Comparison of ENCODE assay signal across 25 mouse cellular contexts in genomic region chr6:50585733-50586132, GRCm38 (mm10). TPM values are rescaled to one million over a fixed set of nuclear protein-coding genes. Genes with fewer than 3 reads are reported as not detected.
DNase-seq lines count a peak whose midpoint lies in the region; ATAC-seq lines count a peak whose summit lies in the region.
"Had no signal": no experiment of that assay in that cellular context is flagged by ENCODE, and none has a peak within 500 bp of the region (broad histone marks: within the 10 kb centered on the region; RNA-seq: fewer than 3 reads in every experiment).

No protein-coding gene starts in this region.

- peaks cover 12% of the 10 kb centered on the region for H3K4me1 ChIP-seq in heart, embryonic 10.5 days
- H3K4me1 ChIP-seq in heart, embryonic 12.5 days (replicated peaks) = peaks cover 15% of the 10 kb centered on the region
- H3K4me1 ChIP-seq in heart, embryonic 14.5 days (ENCODE audit: control insufficient read depth in 2 of 2, insufficient read depth in 2 of 2, low read length in 2 of 2) = no peaks in the 10 kb centered on the region
- peaks cover 8% of the 10 kb centered on the region; the same call in 1 of the 2 replicates for H3K4me1 ChIP-seq in limb, embryonic 10.5 days

- 37% methylated on average over 7 of the region's 7 CpGs for WGBS in heart, embryonic 10.5 days
- WGBS in heart, embryonic 12.5 days = 35% methylated on average over 7 of the region's 7 CpGs
- WGBS in heart, embryonic 14.5 days = 37% methylated on average over 7 of the region's 7 CpGs
- WGBS in limb, embryonic 10.5 days = 76% methylated on average over 7 of the region's 7 CpGs

- no peaks in the 10 kb centered on the region for H3K9me3 ChIP-seq in heart, embryonic 10.5 days
- H3K9me3 ChIP-seq in heart, embryonic 12.5 days (replicated peaks) = 0 out of 2 replicates have a peak, but pooled peaks cover 2% of the 10 kb centered on the region
- no peaks in the 10 kb centered on the region for H3K9me3 ChIP-seq in heart, embryonic 14.5 days (ENCODE audit: control insufficient read depth, low read length)
- H3K9me3 ChIP-seq in limb, embryonic 10.5 days (replicated peaks) = no peaks in the 10 kb centered on the region
- H3K9me3 ChIP-seq: embryonic facial prominence, embryonic 10.5 days; embryonic facial prominence, embryonic 12.5 days; G1E had no signal

- H3K4me2 ChIP-seq in heart, embryonic 12.5 days = no peak overlapping the region
- no peak overlapping the region for H3K4me2 ChIP-seq in heart, embryonic 14.5 days (ENCODE audit: low read length)
- H3K4me2 ChIP-seq: embryonic facial prominence, embryonic 12.5 days had no signal

- DNase-seq in heart, embryonic 10.5 days (ENCODE audit: low spot score) = no peak
- DNase-seq in heart, postnatal 25 days (ENCODE audit: low spot score) = no peak
- no peak for DNase-seq in heart, adult 18-20 months
- no peak for DNase-seq in heart, postnatal 14 days
- peak; percentile 70 for DNase-seq in testis, postnatal 14 days (ENCODE audit: low spot score)
- DNase-seq in limb, embryonic 10.5 days (ENCODE audit: low spot score) = no peak
- DNase-seq: adrenal gland, adult 8-10 months; adrenal gland, postnatal 14 days; adrenal gland, postnatal 36 days; B cell, adult 2 months; cerebellum, adult 11-12 months; cerebellum, adult 2 months; cerebellum, adult 9-10 months; cerebellum, postnatal 10 days; cerebellum, postnatal 25 days had no signal

- H3K27ac ChIP-seq in heart, embryonic 10.5 days = peak overlapping the region; percentile 69
- peak overlapping the region; percentile 55 for H3K27ac ChIP-seq in heart, embryonic 12.5 days (ENCODE audit: poor library complexity, severe bottlenecking)
- peak overlapping the region; percentile 19 to 41; a peak in 3 of 4 replicates for H3K27ac ChIP-seq in heart, embryonic 14.5 days (replicated peaks in 1 of 2; ENCODE audit: control insufficient read depth in 1 of 2, insufficient read depth in 1 of 2, low read depth in 2 of 2, low read length in 2 of 2)
- H3K27ac ChIP-seq in limb, embryonic 10.5 days = no peak overlapping the region
- H3K27ac ChIP-seq: embryonic facial prominence, embryonic 10.5 days had no signal

- H3K36me3 ChIP-seq in heart, embryonic 10.5 days = no peaks in the 10 kb centered on the region
- H3K36me3 ChIP-seq in heart, embryonic 12.5 days = no peaks in the 10 kb centered on the region
- H3K36me3 ChIP-seq in heart, embryonic 14.5 days (ENCODE audit: control insufficient read depth, insufficient read depth, low read length) = no peaks in the 10 kb centered on the region
- no peaks in the 10 kb centered on the region for H3K36me3 ChIP-seq in limb, embryonic 10.5 days
- H3K36me3 ChIP-seq: embryonic facial prominence, embryonic 10.5 days; embryonic facial prominence, embryonic 12.5 days; G1E had no signal

- no peaks in the 10 kb centered on the region for H3K27me3 ChIP-seq in heart, embryonic 10.5 days (ENCODE audit: insufficient read depth, poor library complexity, severe bottlenecking)
- no peaks in the 10 kb centered on the region for H3K27me3 ChIP-seq in heart, embryonic 12.5 days (replicated peaks)
- H3K27me3 ChIP-seq in heart, embryonic 14.5 days (ENCODE audit: control insufficient read depth, insufficient read depth, low read length) = no peaks in the 10 kb centered on the region
- no peaks in the 10 kb centered on the region for H3K27me3 ChIP-seq in limb, embryonic 10.5 days (ENCODE audit: low read depth, poor library complexity, severe bottlenecking)
- H3K27me3 ChIP-seq: CH12.LX; embryonic facial prominence, embryonic 12.5 days; Patski had no signal

- ATAC-seq in heart, embryonic 12.5 days (ENCODE audit: insufficient number of reproducible peaks, low FRiP score) = peak; percentile 59; the same call in 1 of the 2 replicates
- no peak for ATAC-seq in heart, embryonic 14.5 days (ENCODE audit: insufficient number of reproducible peaks, insufficient read depth, low FRiP score, low read depth)
- ATAC-seq: activated CD4-positive, CD25-positive, alpha-beta regulatory T cell, adult 4 months; CD4-positive, CD25-positive, alpha-beta regulatory T cell, adult 4 months; forebrain, embryonic 14.5 days; Patski had no signal

- H3K4me3 ChIP-seq in heart, embryonic 10.5 days = no peak overlapping the region
- H3K4me3 ChIP-seq in heart, embryonic 12.5 days = no peak overlapping the region
- no peak overlapping the region for H3K4me3 ChIP-seq in heart, embryonic 14.5 days (ENCODE audit: control insufficient read depth in 1 of 2, insufficient read depth in 1 of 2, low read depth in 1 of 2, low read length in 2 of 2)
- no peak overlapping the region for H3K4me3 ChIP-seq in limb, embryonic 10.5 days
- H3K4me3 ChIP-seq: embryonic facial prominence, embryonic 10.5 days; embryonic facial prominence, embryonic 12.5 days had no signal

- H3K9ac ChIP-seq in heart, embryonic 12.5 days = no peak overlapping the region
- H3K9ac ChIP-seq in heart, embryonic 14.5 days (ENCODE audit: low read length) = no peak overlapping the region
- H3K9ac ChIP-seq: embryonic facial prominence, embryonic 12.5 days had no signal

- intact Hi-C loops in heart, postnatal 25 days (cut with DNase I) = no loop called here
- intact Hi-C loops in heart, postnatal 14 days (cut with DNase I) = no loop called here

RNA-seq across cellular contexts. Expression of gene 4921507P07Rik, which starts 10.7 kb away (rescaled TPM):
- polyA plus RNA-seq in heart, embryonic 10.5 days (2016; fragmentation: Nextera tagmentation; extraction: Ambion mirVana) = 0.44 and 0.49 TPM in 2 replicates
- under 1 TPM; 0.28 to 0.36 TPM for total RNA-seq in heart, postnatal 25 days (2021)
- 0.26 and 0.53 TPM in 2 replicates for polyA plus RNA-seq in heart, embryonic 12.5 days (2016; fragmentation: Nextera tagmentation; extraction: Ambion mirVana)
- total RNA-seq in heart, adult 18-20 months (2021) = under 1 TPM; 0.25 to 0.31 TPM
- polyA plus RNA-seq in heart, embryonic 14.5 days (2014; fragmentation: Nextera tagmentation; extraction: Ambion mirVana) = 0.59 and 0.62 TPM in 2 replicates
- under 1 TPM; 0.33 to 0.39 TPM for total RNA-seq in heart, postnatal 14 days (2021)
- 0.24 and 0.51 TPM in 2 replicates for polyA plus RNA-seq in limb, embryonic 10.5 days (2016; fragmentation: Nextera tagmentation; extraction: Ambion mirVana)
- total RNA-seq: CH12.LX had no signal
- polyA plus RNA-seq: G1E had no signal

RNA-seq across cellular contexts. Expression of gene Cycs, which starts 19.4 kb away (rescaled TPM):
- polyA plus RNA-seq in heart, embryonic 10.5 days (2016; fragmentation: Nextera tagmentation; extraction: Ambion mirVana) = 149 and 180 TPM in 2 replicates
- 100 to 1,000 TPM; 173 to 198 TPM for total RNA-seq in heart, postnatal 25 days (2021)
- 176 and 183 TPM in 2 replicates for polyA plus RNA-seq in heart, embryonic 12.5 days (2016; fragmentation: Nextera tagmentation; extraction: Ambion mirVana)
- 100 to 1,000 TPM; 157 to 166 TPM for total RNA-seq in heart, adult 18-20 months (2021)
- polyA plus RNA-seq in heart, embryonic 14.5 days (2014; fragmentation: Nextera tagmentation; extraction: Ambion mirVana) = 181 and 190 TPM in 2 replicates
- 100 to 1,000 TPM; 176 to 179 TPM for total RNA-seq in heart, postnatal 14 days (2021)
- polyA plus RNA-seq in limb, embryonic 10.5 days (2016; fragmentation: Nextera tagmentation; extraction: Ambion mirVana) = 80.1 and 96.7 TPM in 2 replicates
